Mouse (Mus musculus) intestine, embryonic 14.5 days (tissue): ENCODE results near the gene Fbxw2. TPM values are rescaled to one million over a fixed set of nuclear protein-coding genes. Genes with fewer than 3 reads are reported as not detected.
A peak's percentile ranks its signal among the peaks of the same experiment; 100 is the strongest.

ENCODE experiments used
- ATAC-seq: fragments of 200-750 bp; cut with Nextera tagmentation; replicated peaks from 2 replicates; pipeline ENCODE4 v1.8.0; 2017; ENCODE audit warnings: low read depth, moderate number of reproducible peaks, moderate TSS enrichment, moderate library complexity; ENCODE audit not compliant: low FRiP score, low TSS enrichment
- DNase-seq: peaks from one replicate; pipeline ENCODE4 v3.0.0-alpha.2; 2018; ENCODE audit warnings: low spot score
- H3K27ac ChIP-seq: fragments of 300-500 bp; sonication (generic); 2 replicates; pipeline ENCODE4 v1.5.1; 2014; ENCODE audit warnings: low read depth, mild to moderate bottlenecking, control low read depth
- H3K27me3 ChIP-seq: fragments of 300-500 bp; sonication (generic); replicated peaks from 2 replicates; pipeline ENCODE4 v1.6.1; 2014; ENCODE audit warnings: low read length, control low read depth; ENCODE audit not compliant: control insufficient read depth, insufficient read depth
- H3K36me3 ChIP-seq: fragments of 300-500 bp; sonication (generic); 2 replicates; pipeline ENCODE4 v1.6.1; 2014; ENCODE audit warnings: low read length, control low read depth; ENCODE audit not compliant: control insufficient read depth, insufficient read depth
- H3K4me1 ChIP-seq: fragments of 300-500 bp; sonication (generic); replicated peaks from 2 replicates; pipeline ENCODE4 v1.6.1; 2014; ENCODE audit warnings: low read length, control low read depth, mixed read lengths; ENCODE audit not compliant: control insufficient read depth, insufficient read depth
- H3K4me2 ChIP-seq: fragments of 300-500 bp; sonication (generic); 2 replicates; pipeline ENCODE4 v1.6.1; 2014; ENCODE audit warnings: low read length
- H3K4me3 ChIP-seq: fragments of 300-500 bp; sonication (generic); 2 replicates; pipeline ENCODE4 v1.5.1; 2014; ENCODE audit warnings: low read depth, low read length, control low read depth, mixed read lengths
- H3K9ac ChIP-seq: fragments of 300-500 bp; sonication (generic); 2 replicates; pipeline ENCODE4 v1.6.1; 2014; ENCODE audit warnings: mild to moderate bottlenecking, low read length
- H3K9me3 ChIP-seq: fragments of 300-500 bp; sonication (generic); 2 replicates; pipeline ENCODE4 v1.6.1; 2016; ENCODE audit warnings: low read length, control low read depth; ENCODE audit not compliant: control insufficient read depth
- WGBS: fragments of 180-500 bp; shearing (Covaris S2); extraction: QIAGEN DNeasy Blood & Tissue Kit; methylation state at CpG from one replicate; pipeline ENCODE4 v1.1.7; 2014; 5-methylcytosine and 5-hydroxymethylcytosine counted together
- polyA plus RNA-seq: library from polyadenylated mRNA; unstranded; fragments of >200 nt; fragmentation: Nextera tagmentation; extraction: Ambion mirVana; gene quantifications from 2 replicates; pipeline ENCODE4 v1.2.1, GENCODE M21; 2014

Gene Fbxw2
- 61.4 and 62.2 TPM in 2 replicates for polyA plus RNA-seq

GRCm38 (mm10) chr2:34825827-34826459 is at the start of gene Fbxw2:
Gene Fbxw2 (minus strand): TSS chr2:34826311.
- H3K36me3 ChIP-seq: peaks cover 13% of the 10 kb centered on the region
- peak within 1 kb of the TSS; percentile 82 for H3K9ac ChIP-seq
- H3K4me2 ChIP-seq: peak within 1 kb of the TSS; percentile 74
- DNase-seq: peak; percentile 96
- peak; percentile 99 for ATAC-seq
- H3K9me3 ChIP-seq: no peaks in the 10 kb centered on the region
- no peaks in the 10 kb centered on the region for H3K27me3 ChIP-seq
- H3K27ac ChIP-seq: peak within 1 kb of the TSS; percentile 69
- peaks cover 13% of the 10 kb centered on the region; the same call in 1 of the 2 replicates for H3K4me1 ChIP-seq
- WGBS: under 1% methylated on average over 56 of the region's 57 CpGs
- peak within 1 kb of the TSS; percentile 81 for H3K4me3 ChIP-seq

DNA sequence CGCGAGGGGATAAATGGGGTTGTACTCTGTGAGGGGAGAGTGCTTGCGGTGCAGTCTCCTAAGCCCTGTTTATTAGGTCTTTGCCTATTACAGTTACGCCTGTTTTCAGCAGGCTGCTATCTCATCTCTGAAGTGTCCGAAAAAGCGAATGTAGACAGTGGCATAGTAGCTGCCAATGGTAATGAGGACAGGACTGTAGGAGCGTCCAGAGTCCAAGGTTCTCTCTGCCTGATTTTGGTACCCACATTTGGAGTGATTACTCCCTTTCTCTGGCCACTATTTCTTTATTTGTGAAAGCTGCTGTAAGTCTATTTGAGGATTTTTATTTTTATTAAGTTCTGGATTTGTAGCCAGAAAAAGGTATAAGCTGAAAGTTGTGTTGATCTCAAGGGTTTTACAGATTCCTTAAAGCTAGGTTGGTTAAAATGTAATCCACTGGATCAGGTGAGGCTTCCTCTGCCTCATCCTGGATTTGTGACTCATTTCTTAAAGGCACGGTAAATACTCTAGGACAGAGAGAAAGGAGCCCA is 48.8 kb upstream of the Fbxw2 start, which contains the start of gene Psmd5:
Psmd5 (minus strand) TSS at position 153 of the 530 bp plus-strand sequence.
- Histone ChIP-seq H3K27me3 (peaks cover 16% of the 10 kb centered on the region), H3K9me3 (no peaks in the 10 kb centered on the region), H3K4me2 (peak within 1 kb of the TSS; percentile 40), H3K36me3 (no peaks in the 10 kb centered on the region), H3K9ac (no peak within 1 kb of the TSS), H3K27ac (no peak within 1 kb of the TSS), H3K4me3 (peak within 1 kb of the TSS; percentile 6; the same call in 1 of the 2 replicates), H3K4me1 (peaks cover 8% of the 10 kb centered on the region)
- 10% methylated on average over 8 of the region's 8 CpGs for WGBS
- no peak for DNase-seq
- ATAC-seq: no peak

DNA sequence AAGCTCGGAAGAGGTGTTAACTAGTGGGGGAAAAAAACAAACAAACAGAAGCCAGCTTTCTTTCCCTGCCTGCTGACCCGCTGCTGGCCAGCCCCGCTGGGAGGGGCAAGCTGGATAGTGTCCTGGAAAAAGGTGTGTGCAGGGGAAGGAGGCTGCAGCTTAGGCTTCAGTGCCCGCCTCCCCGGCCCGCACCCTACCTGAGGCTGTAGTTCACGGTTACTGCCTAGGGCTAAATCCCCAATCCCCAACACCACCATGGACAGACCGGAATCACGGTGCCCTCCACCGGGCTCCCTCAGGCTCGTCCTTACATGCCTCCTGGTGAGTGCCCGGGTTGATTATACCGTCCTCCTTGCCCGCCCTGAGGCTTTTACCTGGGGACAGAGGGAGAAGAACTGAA is 48.2 kb upstream of the Fbxw2 start, which contains the start of gene Cutal:
Cutal (plus strand) TSS at position 126 of the 400 bp plus-strand sequence.
- H3K9ac ChIP-seq: no peak within 1 kb of the TSS
- H3K4me3 ChIP-seq: peak within 1 kb of the TSS; percentile 6; the same call in 1 of the 2 replicates
- no peaks in the 10 kb centered on the region for H3K9me3 ChIP-seq
- H3K27me3 ChIP-seq: peaks cover 16% of the 10 kb centered on the region
- WGBS: 3% methylated on average over 13 of the region's 14 CpGs
- no peak within 1 kb of the TSS for H3K27ac ChIP-seq
- ATAC-seq: no peak
- no peaks in the 10 kb centered on the region for H3K36me3 ChIP-seq
- DNase-seq: peak; percentile 59
- H3K4me1 ChIP-seq: peaks cover 14% of the 10 kb centered on the region
- H3K4me2 ChIP-seq: peak within 1 kb of the TSS; percentile 40

GRCm38 (mm10) chr2:34870520-34871474 is 44.7 kb upstream of the Fbxw2 start:
- WGBS: under 1% methylated on average over 67 of the region's 67 CpGs

DNA sequence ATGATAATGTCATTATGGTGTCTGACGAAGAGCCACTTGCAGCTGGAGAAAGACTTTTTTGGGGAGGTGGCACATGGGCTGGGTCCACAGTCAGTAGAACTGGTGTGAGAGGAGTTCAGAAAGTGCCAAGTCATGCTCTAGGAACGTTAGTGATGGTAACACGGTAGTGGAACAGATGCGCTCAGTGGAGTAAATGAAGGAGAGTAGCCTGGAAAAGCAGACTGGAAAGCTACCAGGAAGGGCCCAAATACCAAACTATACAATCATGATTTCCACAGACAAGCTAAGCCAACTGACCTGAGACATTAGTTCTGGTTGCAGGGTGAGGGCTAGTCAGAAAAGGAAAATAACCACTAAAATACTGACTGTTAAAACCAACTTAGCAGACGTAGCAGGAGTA is 43.6 kb upstream of the Fbxw2 start:
- no peak overlapping the region for H3K27ac ChIP-seq
- H3K4me1 ChIP-seq: peaks cover 15% of the 10 kb centered on the region
- H3K4me3 ChIP-seq: peak overlapping the region; percentile 95
- H3K4me2 ChIP-seq: peak overlapping the region; percentile 77
- WGBS: 42% methylated on average over 5 of the region's 5 CpGs
- H3K9me3 ChIP-seq: no peaks in the 10 kb centered on the region
- DNase-seq: no peak
- peaks cover 9% of the 10 kb centered on the region for H3K27me3 ChIP-seq
- ATAC-seq: no peak
- peaks cover 25% of the 10 kb centered on the region for H3K36me3 ChIP-seq
- peak overlapping the region; percentile 96 for H3K9ac ChIP-seq

More at GRCm38 (mm10) chr2:34870520-34871474, 44.7 kb upstream of the Fbxw2 start:
- peaks cover 14% of the 10 kb centered on the region for H3K36me3 ChIP-seq
- H3K27ac ChIP-seq: peak overlapping the region; percentile 96
- peak overlapping the region; percentile 96 for H3K9ac ChIP-seq
- peak overlapping the region; percentile 94 for H3K4me2 ChIP-seq
- DNase-seq (peak; percentile 98), ATAC-seq (peak; percentile 95)
- peaks cover 15% of the 10 kb centered on the region for H3K4me1 ChIP-seq
- H3K27me3 ChIP-seq: peaks cover 16% of the 10 kb centered on the region
- peak overlapping the region; percentile 95 for H3K4me3 ChIP-seq
- no peaks in the 10 kb centered on the region for H3K9me3 ChIP-seq

GRCm38 (mm10) chr2:34857728-34858127 is 31.6 kb upstream of the Fbxw2 start:
- no peak for DNase-seq
- no peak overlapping the region for H3K4me2 ChIP-seq
- H3K9ac ChIP-seq: no peak overlapping the region
- no peaks in the 10 kb centered on the region for H3K27me3 ChIP-seq
- no peaks in the 10 kb centered on the region for H3K4me1 ChIP-seq
- ATAC-seq: no peak
- no peak overlapping the region for H3K4me3 ChIP-seq
- no peak overlapping the region for H3K27ac ChIP-seq
- no peaks in the 10 kb centered on the region for H3K9me3 ChIP-seq
- peaks cover 93% of the 10 kb centered on the region for H3K36me3 ChIP-seq
- WGBS: 91% methylated on average over 8 of the region's 8 CpGs

DNA sequence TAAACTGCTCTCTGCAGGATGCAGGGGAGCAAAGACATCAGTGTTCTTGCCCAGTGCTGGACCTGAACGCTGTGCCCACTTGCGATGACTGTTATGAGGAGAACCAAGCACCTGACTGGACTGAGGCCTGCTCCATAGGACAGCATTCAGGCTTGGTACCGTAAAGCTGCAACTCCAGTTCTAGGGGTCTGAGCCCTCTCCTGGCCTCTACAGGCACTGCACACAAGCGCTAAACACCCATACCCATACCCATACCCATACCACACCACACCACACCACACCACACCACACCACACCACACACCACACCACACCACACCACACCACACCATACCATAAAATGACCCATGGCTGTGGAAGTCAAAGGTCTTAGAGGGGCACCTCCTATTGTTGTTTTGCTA is 29.2 kb upstream of the Fbxw2 start:
- 92% methylated on average over 4 of the region's 4 CpGs for WGBS
- Histone ChIP-seq H3K27me3 (no peaks in the 10 kb centered on the region), H3K27ac (no peak overlapping the region), H3K9ac (no peak overlapping the region), H3K4me2 (no peak overlapping the region), H3K4me3 (no peak overlapping the region), H3K4me1 (no peaks in the 10 kb centered on the region), H3K36me3 (peaks cover 99% of the 10 kb centered on the region), H3K9me3 (no peaks in the 10 kb centered on the region)
- ATAC-seq (no peak), DNase-seq (no peak)

- H3K27ac ChIP-seq: no peak overlapping the region
- H3K4me3 ChIP-seq: no peak overlapping the region
- WGBS: 95% methylated on average over 1 of the region's 1 CpGs
- no peaks in the 10 kb centered on the region for H3K4me1 ChIP-seq
- H3K27me3 ChIP-seq: no peaks in the 10 kb centered on the region
- H3K4me2 ChIP-seq: no peak overlapping the region
- ATAC-seq (no peak), DNase-seq (no peak)
- H3K36me3 ChIP-seq: peaks cover 33% of the 10 kb centered on the region
- H3K9ac ChIP-seq: no peak overlapping the region
- no peaks in the 10 kb centered on the region for H3K9me3 ChIP-seq
Observed at GRCm38 (mm10) chr2:34847702-34848101, 21.6 kb upstream of the Fbxw2 start.
